Mouse (Mus musculus): ENCODE results near the gene Schip1. TPM values are rescaled to one million over a fixed set of nuclear protein-coding genes. Genes with fewer than 3 reads are reported as not detected.

Gene Schip1
- 0.48 and 0.74 TPM in 2 replicates for polyA plus RNA-seq (2012; ENCODE audit: low replicate concordance)

GRCm38 (mm10) chr3:68064731-68065130, at the start of gene Schip1:
Gene Schip1 (plus strand): TSS chr3:68064802.

Other genes starting within 250 kb of the Schip1 start
- not detected in 2 replicates for gene Iqcj, start 172.6 kb upstream of the Schip1 start, polyA plus RNA-seq (2012; ENCODE audit: low replicate concordance)
- gene Iqschfp, start 172.6 kb upstream of the Schip1 start, polyA plus RNA-seq (2012; ENCODE audit: low replicate concordance) = not detected in 2 replicates

Data from hematopoietic multipotent progenitor cell, adult 10-12 weeks (in vitro differentiated cells).